Mouse (Mus musculus): ENCODE data around the gene Rdh13.

DNA sequence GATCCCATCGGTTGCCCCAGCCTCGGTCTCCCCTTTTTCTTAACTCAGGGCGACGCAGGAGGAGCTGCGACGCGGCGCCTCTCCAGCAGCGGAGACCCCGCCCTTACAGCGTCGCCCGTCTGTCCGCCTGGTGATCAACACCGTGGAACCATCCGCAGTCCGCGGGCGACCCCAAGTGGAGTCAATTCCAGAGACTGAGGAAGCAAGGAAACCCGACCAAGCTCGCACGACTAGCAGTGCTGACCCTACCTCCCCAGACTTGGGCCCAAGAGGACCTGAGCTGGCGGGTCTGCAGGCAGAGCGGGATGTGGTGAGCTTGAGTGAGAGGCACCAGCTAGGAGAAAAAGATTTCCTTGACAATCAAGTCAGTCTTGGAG is 25.7 kb upstream of the Rdh13 start:
- TF ChIP-seq POLR2A (IDR thresholded peaks at IDR 0.05; ENCODE audit: low read depth, low read length) (no peak), CTCF (conservative IDR thresholded peaks at IDR 0.05; ENCODE audit: insufficient read depth, insufficient read length, low read depth, low read length) (peak; percentile 72)

Measured in kidney, adult 2 months (tissue).